Mouse (Mus musculus): ENCODE data around the gene Stip1. TPM values are rescaled to one million over a fixed set of nuclear protein-coding genes. Genes with fewer than 3 reads are reported as not detected.
"Not testable (repeated sequence)": the region's sequence is repeated elsewhere in the genome, so short reads cannot be mapped to it uniquely, and the experiment has no call there.

Stip1 gene
- polyA plus RNA-seq (2015; fragmentation: Nextera tagmentation; extraction: Ambion mirVana) = 244 and 248 TPM in 2 replicates

GRCm38 (mm10) chr19:7039841-7040636 lies at the start of gene Stip1:
Stip1 (minus strand) TSS chr19:7039967.
- Histone ChIP-seq H3K27me3 (no peaks in the 10 kb centered on the region), H3K4me2 (peak within 1 kb of the TSS; percentile 77), H3K4me3 (peak within 1 kb of the TSS; percentile 79), H3K27ac (replicated peaks) (peak within 1 kb of the TSS; percentile 95), H3K4me1 (replicated peaks) (peaks cover 36% of the 10 kb centered on the region), H3K9ac (peak within 1 kb of the TSS; percentile 95), H3K9me3 (no peaks in the 10 kb centered on the region), H3K36me3 (peaks cover 8% of the 10 kb centered on the region)
- whole genome bisulfite sequencing = under 1% methylated on average over 49 of the region's 49 CpGs
- ATAC-seq (ENCODE audit: low read depth) = peak; percentile 99

GRCm38 (mm10) chr19:7089050-7089449 lies 49.3 kb upstream of the Stip1 start:
- no peak overlapping the region for H3K4me3 ChIP-seq
- whole genome bisulfite sequencing = 60% methylated on average over 5 of the region's 5 CpGs
- no peak for ATAC-seq (ENCODE audit: low read depth)
- H3K4me2 ChIP-seq = no peak overlapping the region
- H3K9ac ChIP-seq = no peak overlapping the region
- peaks cover 29% of the 10 kb centered on the region for H3K27me3 ChIP-seq
- no peak overlapping the region for H3K27ac ChIP-seq (replicated peaks)
- no peaks in the 10 kb centered on the region for H3K9me3 ChIP-seq
- H3K36me3 ChIP-seq = no peaks in the 10 kb centered on the region
- peaks cover 85% of the 10 kb centered on the region for H3K4me1 ChIP-seq (replicated peaks)

- no peak overlapping the region for H3K27ac ChIP-seq (replicated peaks)
- H3K4me1 ChIP-seq (replicated peaks) = peaks cover 85% of the 10 kb centered on the region
- no peaks in the 10 kb centered on the region for H3K36me3 ChIP-seq
- peaks cover 29% of the 10 kb centered on the region for H3K27me3 ChIP-seq
- H3K4me2 ChIP-seq = no peak overlapping the region
- ATAC-seq (ENCODE audit: low read depth) = no peak
- WGBS = 16% methylated on average over 9 of the region's 9 CpGs
- no peak overlapping the region for H3K9ac ChIP-seq
- H3K9me3 ChIP-seq = no peaks in the 10 kb centered on the region
- H3K4me3 ChIP-seq = no peak overlapping the region
Measured at GRCm38 (mm10) chr19:7088558-7088957, 48.8 kb upstream of the Stip1 start.

GRCm38 (mm10) chr19:7084734-7085133 lies 45.0 kb upstream of the Stip1 start:
- H3K27me3 ChIP-seq = peaks cover 40% of the 10 kb centered on the region
- H3K9ac ChIP-seq = 0 out of 2 replicates have a peak overlapping the region, but pooled peaks have one; percentile 12
- H3K9me3 ChIP-seq = no peaks in the 10 kb centered on the region
- H3K4me2 ChIP-seq = no peak overlapping the region
- H3K36me3 ChIP-seq = no peaks in the 10 kb centered on the region
- peak overlapping the region; percentile 56 for H3K27ac ChIP-seq (replicated peaks)
- H3K4me1 ChIP-seq (replicated peaks) = peaks cover 65% of the 10 kb centered on the region
- no peak overlapping the region for H3K4me3 ChIP-seq
- no peak for ATAC-seq (ENCODE audit: low read depth)
- 51% methylated on average over 15 of the region's 15 CpGs for WGBS

- H3K4me3 ChIP-seq = no peak overlapping the region
- no peaks in the 10 kb centered on the region for H3K36me3 ChIP-seq
- WGBS = 15% methylated on average over 14 of the region's 14 CpGs
- H3K4me2 ChIP-seq = no peak overlapping the region
- ATAC-seq (ENCODE audit: low read depth) = peak; percentile 32; the same call in 1 of the 2 replicates
- no peaks in the 10 kb centered on the region for H3K9me3 ChIP-seq
- H3K27ac ChIP-seq (replicated peaks) = peak overlapping the region; percentile 59
- peaks cover 65% of the 10 kb centered on the region for H3K4me1 ChIP-seq (replicated peaks)
- peaks cover 50% of the 10 kb centered on the region for H3K27me3 ChIP-seq
- H3K9ac ChIP-seq = no peak overlapping the region
Measured at GRCm38 (mm10) chr19:7083035-7083794, 43.4 kb upstream of the Stip1 start.

- no peak overlapping the region for H3K27ac ChIP-seq (replicated peaks)
- H3K9ac ChIP-seq = no peak overlapping the region
- peaks cover 67% of the 10 kb centered on the region for H3K4me1 ChIP-seq (replicated peaks)
- H3K4me3 ChIP-seq = no peak overlapping the region
- H3K9me3 ChIP-seq = no peaks in the 10 kb centered on the region
- no peak for ATAC-seq (ENCODE audit: low read depth)
- 67% methylated on average over 7 of the region's 7 CpGs for WGBS
- H3K4me2 ChIP-seq = no peak overlapping the region
- peaks cover 48% of the 10 kb centered on the region for H3K27me3 ChIP-seq
- no peaks in the 10 kb centered on the region for H3K36me3 ChIP-seq
Measured at GRCm38 (mm10) chr19:7081516-7082266, 41.9 kb upstream of the Stip1 start.

GRCm38 (mm10) chr19:7078271-7078670 lies 38.5 kb upstream of the Stip1 start:
- Histone ChIP-seq H3K27ac (replicated peaks) (no peak overlapping the region), H3K4me3 (no peak overlapping the region), H3K9me3 (no peaks in the 10 kb centered on the region), H3K4me1 (replicated peaks) (peaks cover 55% of the 10 kb centered on the region), H3K9ac (no peak overlapping the region), H3K4me2 (no peak overlapping the region), H3K27me3 (peaks cover 70% of the 10 kb centered on the region), H3K36me3 (no peaks in the 10 kb centered on the region)
- WGBS = 85% methylated on average over 7 of the region's 7 CpGs
- no peak for ATAC-seq (ENCODE audit: low read depth)

- H3K27me3 ChIP-seq = peaks cover 74% of the 10 kb centered on the region
- H3K9me3 ChIP-seq = no peaks in the 10 kb centered on the region
- no peak overlapping the region for H3K27ac ChIP-seq (replicated peaks)
- no peak overlapping the region for H3K4me3 ChIP-seq
- no peak overlapping the region for H3K4me2 ChIP-seq
- WGBS = 39% methylated on average over 9 of the region's 9 CpGs
- no peak overlapping the region for H3K9ac ChIP-seq
- peaks cover 55% of the 10 kb centered on the region for H3K4me1 ChIP-seq (replicated peaks)
- ATAC-seq (ENCODE audit: low read depth) = no peak
- no peaks in the 10 kb centered on the region for H3K36me3 ChIP-seq
Measured at GRCm38 (mm10) chr19:7077666-7078065, 37.9 kb upstream of the Stip1 start.

- Histone ChIP-seq H3K4me1 (replicated peaks) (peaks cover 75% of the 10 kb centered on the region), H3K27me3 (peaks cover 82% of the 10 kb centered on the region)
- H3K4me2 ChIP-seq; ATAC-seq (ENCODE audit: low read depth); H3K9me3 ChIP-seq; H3K36me3 ChIP-seq; H3K27ac ChIP-seq (replicated peaks); H3K4me3 ChIP-seq; H3K9ac ChIP-seq: not testable (repeated sequence)
- WGBS = 85% methylated on average over 11 of the region's 11 CpGs
Measured at GRCm38 (mm10) chr19:7075336-7075735, 35.6 kb upstream of the Stip1 start.

GRCm38 (mm10) chr19:7073997-7074781 lies 34.4 kb upstream of the Stip1 start:
- no peaks in the 10 kb centered on the region for H3K36me3 ChIP-seq
- H3K4me3 ChIP-seq = no peak overlapping the region
- no peak overlapping the region for H3K9ac ChIP-seq
- H3K9me3 ChIP-seq = no peaks in the 10 kb centered on the region
- H3K4me1 ChIP-seq (replicated peaks) = peaks cover 75% of the 10 kb centered on the region
- ATAC-seq (ENCODE audit: low read depth) = no peak
- WGBS = 19% methylated on average over 12 of the region's 12 CpGs
- H3K27me3 ChIP-seq = peaks cover 77% of the 10 kb centered on the region
- H3K4me2 ChIP-seq = no peak overlapping the region
- 0 out of 2 replicates have a peak overlapping the region, but pooled peaks have one; percentile 42 for H3K27ac ChIP-seq (replicated peaks)

- Histone ChIP-seq H3K4me2 (no peak overlapping the region), H3K4me1 (replicated peaks) (peaks cover 75% of the 10 kb centered on the region), H3K4me3 (no peak overlapping the region), H3K9me3 (no peaks in the 10 kb centered on the region), H3K27me3 (peaks cover 62% of the 10 kb centered on the region), H3K9ac (no peak overlapping the region), H3K27ac (replicated peaks) (no peak overlapping the region; the same call in 1 of the 2 replicates), H3K36me3 (no peaks in the 10 kb centered on the region)
- no peak for ATAC-seq (ENCODE audit: low read depth)
- WGBS = 55% methylated on average over 6 of the region's 6 CpGs
Measured at GRCm38 (mm10) chr19:7072221-7072620, 32.5 kb upstream of the Stip1 start.

All from neural tube, embryonic 13.5 days (tissue).